Mouse (Mus musculus) adrenal gland, adult (tissue): ENCODE results near the gene Mfsd2b.
"Not testable (repeated sequence)": the region's sequence is repeated elsewhere in the genome, so short reads cannot be mapped to it uniquely, and the experiment has no call there.

Experiments used
- DNase-seq, 2 experiments: peaks; one replicate each; pipeline ENCODE4 v3.0.0; 2022 to 2023; ENCODE audit warnings: low spot score in 1 of 2; ENCODE audit not compliant: inconsistent age in 2 of 2

The Mfsd2b gene

DNA sequence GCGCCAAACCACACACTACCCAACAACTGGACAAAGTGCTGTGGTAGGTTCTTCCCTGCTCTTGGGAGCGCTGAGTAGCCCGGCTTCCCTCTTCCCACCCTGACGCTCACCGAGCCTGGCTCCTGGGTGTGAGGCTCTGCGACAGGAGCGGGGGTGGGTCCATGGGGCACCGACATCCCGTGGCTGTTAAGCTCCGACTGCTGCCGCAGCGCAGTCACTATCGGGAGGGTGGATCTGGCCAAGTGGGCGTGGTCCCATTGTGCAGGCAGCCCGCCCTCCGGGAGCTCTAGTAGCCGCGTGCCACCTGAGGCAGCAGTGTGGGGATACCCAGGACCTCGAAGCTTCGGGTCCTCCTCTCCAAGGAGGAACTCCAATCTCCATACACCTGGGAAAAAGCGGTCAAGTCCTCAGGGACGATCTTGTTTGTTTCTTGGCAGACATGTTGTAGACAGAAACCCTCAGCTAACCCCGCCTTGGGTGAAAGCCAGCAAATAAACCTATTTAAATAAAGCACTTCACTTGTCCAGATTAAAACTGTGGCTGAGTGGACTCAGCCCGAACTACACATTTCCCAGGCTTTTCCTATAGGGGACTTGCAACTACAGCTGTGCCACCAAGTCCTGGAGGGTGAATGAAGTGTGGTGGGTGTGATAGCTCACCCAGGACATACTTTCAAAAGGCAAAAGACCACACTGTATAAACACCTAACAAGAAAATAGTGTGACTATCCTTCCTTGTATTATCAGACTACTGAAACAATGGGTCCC lies at the start of gene Mfsd2b:
TSS of gene Mfsd2b (minus strand) at position 199 of the 767 bp plus-strand sequence.
- peak; percentile 76 to 89 for DNase-seq

- peak; percentile 79 to 93 for DNase-seq
Measured at GRCm38 (mm10) chr12:4917805-4918591, 43.8 kb upstream of the Mfsd2b start.

- peak; percentile 99 for DNase-seq
Measured at GRCm38 (mm10) chr12:4916994-4917804, 43.0 kb upstream of the Mfsd2b start, which contains the start of gene Atad2b. TSS of gene Atad2b (plus strand) at chr12:4917353.

GRCm38 (mm10) chr12:4914944-4915343 lies 40.8 kb upstream of the Mfsd2b start:
- DNase-seq = peak in 1 of 2 experiments; percentile 43

DNA sequence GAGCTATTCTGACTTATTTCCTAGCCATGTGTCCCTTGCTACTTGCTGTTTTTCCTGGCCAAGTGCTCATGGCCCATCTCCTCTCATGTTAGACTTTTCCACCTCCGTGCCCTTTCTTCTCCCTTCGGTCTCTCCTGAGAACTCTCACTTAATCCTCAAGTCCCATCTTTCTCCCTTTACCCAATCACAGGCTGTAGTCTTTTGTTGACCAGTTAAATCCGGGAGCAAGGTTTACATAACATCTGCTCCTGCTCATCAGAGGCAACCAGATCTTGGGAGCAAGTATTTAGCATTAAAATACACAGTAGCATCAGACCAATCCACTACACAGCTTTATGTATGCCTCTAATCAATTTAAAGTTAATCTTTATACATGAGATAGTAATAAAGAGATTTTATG lies 40.3 kb upstream of the Mfsd2b start:
- no peak for DNase-seq

- DNase-seq = peak; percentile 37 to 77
Measured at GRCm38 (mm10) chr12:4911716-4912115, 37.6 kb upstream of the Mfsd2b start.

DNA sequence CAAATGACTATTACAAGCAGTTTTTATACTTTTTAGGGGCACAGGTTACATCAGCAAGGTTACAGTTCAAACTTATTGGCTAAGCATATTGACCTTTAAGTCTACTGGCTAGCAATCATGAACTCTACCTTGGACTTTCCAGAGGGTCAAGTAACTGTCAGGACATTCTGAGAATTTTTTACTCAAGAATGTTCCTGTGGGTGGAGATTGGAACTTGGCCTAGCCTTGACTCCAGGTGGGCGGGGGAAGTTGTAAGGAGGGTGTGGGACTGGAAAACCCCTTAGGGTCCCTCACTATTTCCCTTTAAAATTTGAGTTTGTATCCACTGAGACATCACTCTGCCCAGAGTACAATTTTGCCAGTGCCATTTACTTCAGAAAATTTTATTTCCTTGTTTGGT lies 36.3 kb upstream of the Mfsd2b start:
- DNase-seq = peak in 1 of 2 experiments; percentile 47

- no peak for DNase-seq
Measured at GRCm38 (mm10) chr12:4908391-4908790, 34.2 kb upstream of the Mfsd2b start.

GRCm38 (mm10) chr12:4906951-4907906 lies 33.1 kb upstream of the Mfsd2b start, which contains the start of gene Ubxn2a:
TSS of gene Ubxn2a (minus strand) at chr12:4907705.
- DNase-seq = peak; percentile 96 to 98

DNA sequence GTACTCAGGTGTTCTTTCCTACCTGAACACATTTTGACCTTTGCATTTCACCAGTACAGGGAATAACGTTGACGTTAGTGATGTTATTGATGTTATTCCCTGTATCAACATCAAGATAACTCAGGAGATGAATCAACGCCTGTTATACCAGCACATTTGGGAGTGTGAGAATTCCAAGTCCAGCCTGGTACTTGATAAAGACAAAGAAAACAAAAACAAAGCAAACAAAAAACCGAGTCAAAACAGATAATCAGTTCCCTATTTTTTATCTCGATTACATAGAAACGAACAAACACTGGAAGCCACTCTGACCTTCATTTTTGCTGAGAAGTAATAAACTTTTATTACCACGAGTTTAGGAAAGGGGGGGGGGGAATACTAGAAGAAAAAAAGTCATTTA lies 32.3 kb upstream of the Mfsd2b start:
- no peak for DNase-seq

DNA sequence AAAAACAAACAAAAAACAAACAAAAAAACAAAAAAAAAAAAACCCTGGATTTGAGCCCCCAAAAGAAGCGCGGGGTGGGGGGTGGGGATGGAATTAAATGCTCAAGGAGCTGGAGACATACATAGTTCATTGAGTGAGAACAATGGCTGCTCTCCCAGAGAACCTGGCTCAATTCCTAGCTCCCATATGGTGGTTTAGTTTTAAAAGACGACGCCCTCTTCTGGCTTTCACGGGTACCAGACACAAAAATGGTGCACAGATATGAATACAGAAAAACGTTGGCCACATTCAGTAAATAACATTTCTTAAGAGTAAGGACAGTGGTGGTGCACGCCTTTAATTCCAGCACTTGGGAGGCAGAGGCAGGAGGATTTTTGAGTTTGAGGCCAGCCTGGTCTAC lies 31.8 kb upstream of the Mfsd2b start:
- DNase-seq = no peak

GRCm38 (mm10) chr12:4898024-4898423 lies 23.9 kb upstream of the Mfsd2b start:
- DNase-seq = no peak

- no peak for DNase-seq
Measured at GRCm38 (mm10) chr12:4889891-4890290, 15.7 kb upstream of the Mfsd2b start.

DNA sequence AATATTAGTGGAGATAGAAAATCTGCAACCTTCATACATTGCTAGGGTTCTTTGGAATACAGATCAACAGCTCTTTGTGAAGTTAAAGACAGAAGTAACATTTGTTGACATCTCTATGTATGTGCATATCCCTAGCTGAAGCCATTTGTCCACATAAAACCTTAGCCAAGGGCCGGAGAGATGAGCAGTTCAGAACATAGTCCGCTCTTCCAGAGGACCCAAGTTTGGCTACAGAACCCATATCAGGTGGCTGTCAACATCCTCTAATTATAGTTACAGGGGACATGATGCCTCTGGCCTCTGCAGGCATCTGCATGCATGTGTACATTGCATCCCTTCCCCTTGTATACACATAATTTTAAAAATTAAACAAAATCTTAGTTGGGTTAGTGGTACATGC lies 15.1 kb upstream of the Mfsd2b start:
- DNase-seq = no peak

DNA sequence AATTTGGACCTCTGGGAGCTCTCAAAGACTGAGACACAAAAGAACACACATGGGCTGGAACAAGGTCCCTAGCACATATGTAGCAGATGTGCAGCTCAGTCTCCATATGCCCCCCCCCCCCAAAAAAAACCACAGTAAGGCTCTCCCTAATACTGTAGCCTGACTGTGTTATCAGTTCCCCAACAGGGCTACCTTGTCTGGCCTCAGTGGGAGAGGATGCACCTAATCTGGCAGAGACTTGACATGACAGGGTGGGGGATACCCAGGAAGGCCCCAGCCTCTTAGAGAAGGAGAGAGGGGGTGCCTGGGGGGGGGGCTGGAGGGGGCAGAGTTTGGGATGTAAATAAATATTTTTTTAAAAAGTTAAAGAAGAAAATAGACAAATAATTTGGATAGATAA lies 14.6 kb upstream of the Mfsd2b start:
- no peak for DNase-seq

DNA sequence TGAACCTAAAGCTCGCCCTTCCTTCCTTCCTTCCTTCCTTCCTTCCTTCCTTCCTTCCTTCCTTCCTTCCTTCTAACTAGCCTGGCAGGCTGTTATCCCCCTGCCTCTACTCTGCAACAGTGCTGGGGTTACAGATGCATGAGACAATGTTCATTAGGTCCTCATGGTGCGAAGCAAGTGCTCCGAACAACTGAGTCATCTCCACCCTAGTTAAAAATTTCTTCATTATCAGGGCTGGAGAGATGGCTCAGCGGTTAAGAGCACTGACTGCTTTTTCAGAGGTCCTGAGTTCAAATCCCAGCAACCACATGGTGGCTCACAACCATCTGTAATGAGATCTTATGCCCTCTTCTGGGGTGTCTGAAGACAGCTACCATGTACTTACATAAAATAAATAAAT lies 12.4 kb upstream of the Mfsd2b start:
- DNase-seq = not testable (repeated sequence)

- DNase-seq = no peak
Measured at GRCm38 (mm10) chr12:4885062-4885461, 10.9 kb upstream of the Mfsd2b start.

DNA sequence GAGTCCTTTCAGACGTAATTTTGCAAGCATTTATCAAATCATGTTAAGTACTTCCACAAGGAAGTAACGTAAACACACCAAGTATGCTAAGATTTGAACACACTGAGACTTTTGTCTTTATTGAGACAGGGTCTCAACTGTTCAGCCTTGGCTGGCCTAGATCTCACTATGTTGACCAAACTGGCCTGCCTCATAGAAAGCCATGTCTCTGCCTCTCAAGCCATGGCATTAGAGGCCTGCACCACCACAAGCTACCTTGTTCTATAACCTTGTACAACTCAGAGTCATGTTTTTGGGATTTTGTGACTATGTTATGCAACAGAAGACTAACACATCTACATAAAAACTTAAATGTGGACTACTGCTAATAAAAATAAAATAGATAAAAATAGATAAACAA lies 7.9 kb upstream of the Mfsd2b start:
- no peak for DNase-seq

GRCm38 (mm10) chr12:4879048-4879447 lies 4.9 kb upstream of the Mfsd2b start:
- DNase-seq = no peak

DNA sequence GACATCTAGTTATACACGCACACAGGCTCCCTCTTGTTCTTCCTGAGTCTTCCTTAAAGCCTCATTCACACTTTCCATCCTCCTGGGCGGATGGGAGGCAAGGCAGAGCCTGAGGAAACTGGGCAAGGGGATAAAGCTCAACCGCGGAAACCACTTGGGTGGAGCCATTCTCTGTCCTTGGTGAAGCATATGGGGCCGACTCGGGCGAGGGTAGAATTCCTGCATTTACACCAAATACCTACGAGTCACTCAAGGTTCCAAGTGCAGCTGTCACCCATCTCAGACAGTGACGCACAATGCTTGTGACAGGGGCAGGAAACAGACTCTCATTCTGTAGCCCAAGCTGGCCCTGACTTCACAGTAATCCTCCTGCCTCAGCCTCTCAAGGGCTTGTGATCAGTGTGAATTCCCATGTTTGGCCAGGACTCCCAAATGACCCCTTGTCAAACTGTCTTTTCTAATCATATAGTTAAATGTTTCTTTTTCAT lies 4.2 kb upstream of the Mfsd2b start:
- no peak for DNase-seq
